Mouse (Mus musculus): ENCODE results near the gene Nox1.
"Not testable (repeated sequence)": the region's sequence is repeated elsewhere in the genome, so short reads cannot be mapped to it uniquely, and the experiment has no call there.

Gene Nox1

GRCm38 (mm10) chrX:134221856-134222255, at the start of gene Nox1:
Gene Nox1, minus strand, starts transcription at chrX:134221956.
- no peak for DNase-seq (ENCODE audit: low spot score)

GRCm38 (mm10) chrX:134262129-134262528, 40.4 kb upstream of the Nox1 start:
- DNase-seq (ENCODE audit: low spot score), result no peak

GRCm38 (mm10) chrX:134261191-134261590, 39.4 kb upstream of the Nox1 start:
- no peak for DNase-seq (ENCODE audit: low spot score)

GRCm38 (mm10) chrX:134248202-134248601, 26.4 kb upstream of the Nox1 start:
- no peak for DNase-seq (ENCODE audit: low spot score)

- no peak for DNase-seq (ENCODE audit: low spot score)
Measured at GRCm38 (mm10) chrX:134245946-134246345, 24.2 kb upstream of the Nox1 start.

GRCm38 (mm10) chrX:134238266-134238665, 16.5 kb upstream of the Nox1 start:
- DNase-seq (ENCODE audit: low spot score), result no peak

- DNase-seq (ENCODE audit: low spot score), result no peak
Measured at GRCm38 (mm10) chrX:134233048-134233447, 11.3 kb upstream of the Nox1 start.

GRCm38 (mm10) chrX:134220618-134221017, 1.1 kb downstream of the Nox1 start:
- DNase-seq (ENCODE audit: low spot score), result no peak

- DNase-seq (ENCODE audit: low spot score), result no peak
Measured at GRCm38 (mm10) chrX:134218161-134218560, 3.6 kb downstream of the Nox1 start.

- no peak for DNase-seq (ENCODE audit: low spot score)
Measured at GRCm38 (mm10) chrX:134211151-134211642, 10.6 kb downstream of the Nox1 start.

GRCm38 (mm10) chrX:134208491-134208890, 13.3 kb downstream of the Nox1 start:
- DNase-seq (ENCODE audit: low spot score), result no peak

- not testable (repeated sequence) for DNase-seq (ENCODE audit: low spot score)
Measured at GRCm38 (mm10) chrX:134187201-134187600, 34.6 kb downstream of the Nox1 start, which contains the start of gene Arl13a. Gene Arl13a, plus strand, starts transcription at chrX:134187501.

GRCm38 (mm10) chrX:134174699-134175098, 47.1 kb downstream of the Nox1 start:
- no peak for DNase-seq (ENCODE audit: low spot score)

- no peak for DNase-seq (ENCODE audit: low spot score)
Measured at GRCm38 (mm10) chrX:134170584-134170983, 51.2 kb downstream of the Nox1 start.

GRCm38 (mm10) chrX:134163484-134163883, 58.3 kb downstream of the Nox1 start:
- no peak for DNase-seq (ENCODE audit: low spot score)

GRCm38 (mm10) chrX:134162826-134163225, 58.9 kb downstream of the Nox1 start:
- no peak for DNase-seq (ENCODE audit: low spot score)

- no peak for DNase-seq (ENCODE audit: low spot score)
Measured at GRCm38 (mm10) chrX:134162043-134162720, 59.6 kb downstream of the Nox1 start, which contains the start of gene Xkrx. Gene Xkrx, minus strand, starts transcription at chrX:134162076.

GRCm38 (mm10) chrX:134160442-134160841, 61.3 kb downstream of the Nox1 start:
- DNase-seq (ENCODE audit: low spot score), result no peak

GRCm38 (mm10) chrX:134158151-134158550, 63.6 kb downstream of the Nox1 start:
- no peak for DNase-seq (ENCODE audit: low spot score)

GRCm38 (mm10) chrX:134141986-134142385, 79.8 kb downstream of the Nox1 start:
- DNase-seq (ENCODE audit: low spot score), result no peak

GRCm38 (mm10) chrX:134141551-134141950, 80.2 kb downstream of the Nox1 start:
- no peak for DNase-seq (ENCODE audit: low spot score)

GRCm38 (mm10) chrX:134140024-134140423, 81.7 kb downstream of the Nox1 start:
- DNase-seq (ENCODE audit: low spot score), result no peak

GRCm38 (mm10) chrX:134133821-134134220, 87.9 kb downstream of the Nox1 start:
- no peak for DNase-seq (ENCODE audit: low spot score)

GRCm38 (mm10) chrX:134132295-134132694, 89.5 kb downstream of the Nox1 start:
- DNase-seq (ENCODE audit: low spot score), result no peak

Data from spleen, adult 12 weeks (tissue).